Mouse (Mus musculus) stomach, embryonic 14.5 days (tissue): ENCODE measurements at regions not wholly inside any gene's neighbourhood (a gene's known extent, or its start where the extent isn't known, plus 50 kb on each side); places are given as distances from the start of the nearest gene placed in this dataset.

Experiments
- ATAC-seq: fragments of 200-750 bp; cut with Nextera tagmentation; 2 replicates; pipeline ENCODE4 v1.8.0; 2017; ENCODE audit warnings: low read depth, moderate TSS enrichment; ENCODE audit not compliant: insufficient number of reproducible peaks, insufficient read depth, low FRiP score
- H3K27ac ChIP-seq: fragments of 300-500 bp; sonication (generic); 2 replicates; pipeline ENCODE4 v1.5.1; 2014; ENCODE audit warnings: mild to moderate bottlenecking, low read length, moderate library complexity, mixed read lengths
- H3K27me3 ChIP-seq: fragments of 300-500 bp; sonication (generic); 2 replicates; pipeline ENCODE4 v1.6.1; 2014; ENCODE audit warnings: low read length, control low read depth, mixed read lengths; ENCODE audit not compliant: control insufficient read depth, insufficient read depth
- H3K36me3 ChIP-seq: fragments of 300-500 bp; sonication (generic); 2 replicates; pipeline ENCODE4 v1.6.1; 2014; ENCODE audit warnings: mild to moderate bottlenecking, control low read depth, low read length, moderate library complexity, mixed read lengths; ENCODE audit not compliant: control insufficient read depth, insufficient read depth
- H3K4me1 ChIP-seq: fragments of 300-500 bp; sonication (generic); 2 replicates; pipeline ENCODE4 v1.6.1; 2014; ENCODE audit warnings: low read length, control low read depth, mixed read lengths; ENCODE audit not compliant: control insufficient read depth, insufficient read depth
- H3K4me2 ChIP-seq: fragments of 300-500 bp; sonication (generic); replicated peaks from 2 replicates; pipeline ENCODE4 v1.6.1; 2014; ENCODE audit warnings: low read depth, low read length, control low read depth
- H3K4me3 ChIP-seq: fragments of 300-500 bp; sonication (generic); 2 replicates; pipeline ENCODE4 v1.5.1; 2014; ENCODE audit warnings: low read depth, low read length, control low read depth
- H3K9ac ChIP-seq: fragments of 300-500 bp; sonication (generic); replicated peaks from 2 replicates; pipeline ENCODE4 v1.6.1; 2014; ENCODE audit warnings: low read depth, mild to moderate bottlenecking, control low read depth, low read length, moderate library complexity, mixed read lengths
- H3K9me3 ChIP-seq: fragments of 300-500 bp; sonication (generic); 2 replicates; pipeline ENCODE4 v1.6.1; 2016; ENCODE audit warnings: low read depth, low read length, control low read depth; ENCODE audit not compliant: control insufficient read depth
- WGBS: fragments of 180-500 bp; shearing (Covaris S2); extraction: QIAGEN DNeasy Blood & Tissue Kit; methylation state at CpG from one replicate; pipeline ENCODE4 v1.1.7; 2014; 5-methylcytosine and 5-hydroxymethylcytosine counted together

GRCm38 (mm10) chr12:77081774-77082173 lies 119.8 kb upstream of the Max start:
- 83% methylated on average over 2 of the region's 2 CpGs for WGBS
- Histone ChIP-seq H3K9me3 (no peaks in the 10 kb centered on the region), H3K27ac (no peak overlapping the region), H3K4me3 (no peak overlapping the region), H3K27me3 (no peaks in the 10 kb centered on the region), H3K4me1 (no peaks in the 10 kb centered on the region), H3K9ac (no peak overlapping the region), H3K36me3 (no peaks in the 10 kb centered on the region), H3K4me2 (no peak overlapping the region)
- no peak for ATAC-seq

DNA sequence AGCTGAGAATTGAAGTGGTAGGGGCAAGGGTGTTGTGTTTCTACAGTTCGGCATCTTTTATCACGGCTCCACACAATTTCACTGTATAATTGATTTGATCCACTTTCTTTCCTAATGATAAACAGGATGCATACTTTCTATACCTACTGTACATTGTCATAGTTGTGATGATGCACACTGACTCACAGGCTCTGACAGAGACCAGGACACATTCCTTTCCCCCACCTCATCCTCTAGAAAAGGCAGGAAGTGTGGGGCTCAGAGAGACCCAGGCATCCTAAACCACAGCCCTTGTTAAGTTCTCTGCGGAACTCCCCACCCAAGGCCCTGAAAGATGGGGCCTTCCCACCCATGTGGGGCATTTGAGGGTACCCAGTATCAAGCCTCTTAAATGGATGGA lies 117.5 kb upstream of the Max start:
- Histone ChIP-seq H3K27ac (no peak overlapping the region), H3K9me3 (no peaks in the 10 kb centered on the region), H3K9ac (no peak overlapping the region), H3K4me3 (no peak overlapping the region), H3K4me2 (no peak overlapping the region), H3K36me3 (no peaks in the 10 kb centered on the region), H3K27me3 (no peaks in the 10 kb centered on the region), H3K4me1 (no peaks in the 10 kb centered on the region)
- no peak for ATAC-seq
- WGBS = 84% methylated on average over 3 of the region's 3 CpGs

DNA sequence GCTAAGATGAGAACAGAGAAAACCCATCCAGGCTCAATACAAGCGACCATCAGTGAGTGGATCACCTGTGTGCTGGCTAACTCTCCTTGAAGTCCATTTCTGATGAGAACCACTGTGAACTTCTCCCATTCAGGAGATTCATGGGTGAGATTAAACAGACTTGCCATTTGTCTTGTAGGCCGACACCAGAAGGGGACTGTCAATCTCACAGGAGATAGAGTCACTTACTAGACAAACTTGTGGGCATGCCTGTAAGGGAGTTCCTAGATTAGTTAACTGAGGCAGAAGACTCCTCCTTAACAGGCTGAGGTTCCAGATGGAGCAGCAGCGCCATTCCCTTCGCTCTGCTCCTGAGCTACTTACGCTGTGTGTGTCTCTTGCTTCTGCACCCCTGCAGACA lies 114.7 kb upstream of the Max start:
- no peaks in the 10 kb centered on the region for H3K27me3 ChIP-seq
- H3K4me2 ChIP-seq = no peak overlapping the region
- H3K9me3 ChIP-seq = no peaks in the 10 kb centered on the region
- no peak for ATAC-seq
- no peak overlapping the region for H3K27ac ChIP-seq
- H3K4me1 ChIP-seq = no peaks in the 10 kb centered on the region
- no peaks in the 10 kb centered on the region for H3K36me3 ChIP-seq
- no peak overlapping the region for H3K9ac ChIP-seq
- H3K4me3 ChIP-seq = no peak overlapping the region
- WGBS = 88% methylated on average over 5 of the region's 5 CpGs

- Histone ChIP-seq H3K9me3 (no peaks in the 10 kb centered on the region), H3K36me3 (no peaks in the 10 kb centered on the region), H3K4me3 (no peak overlapping the region), H3K4me2 (no peak overlapping the region), H3K9ac (no peak overlapping the region), H3K4me1 (no peaks in the 10 kb centered on the region), H3K27me3 (no peaks in the 10 kb centered on the region), H3K27ac (no peak overlapping the region)
- 80% methylated on average over 2 of the region's 2 CpGs for WGBS
- no peak for ATAC-seq
These were observed 112.6 kb upstream of the Max start for GRCm38 (mm10) chr12:77074602-77075001.

GRCm38 (mm10) chr12:77071700-77072099 lies 109.7 kb upstream of the Max start:
- H3K4me3 ChIP-seq = no peak overlapping the region
- H3K27ac ChIP-seq = no peak overlapping the region
- no peak for ATAC-seq
- no peak overlapping the region for H3K9ac ChIP-seq
- 58% methylated on average over 1 of the region's 1 CpGs for WGBS
- H3K4me2 ChIP-seq = no peak overlapping the region
- no peaks in the 10 kb centered on the region for H3K4me1 ChIP-seq
- no peaks in the 10 kb centered on the region for H3K9me3 ChIP-seq
- H3K27me3 ChIP-seq = no peaks in the 10 kb centered on the region
- H3K36me3 ChIP-seq = no peaks in the 10 kb centered on the region

DNA sequence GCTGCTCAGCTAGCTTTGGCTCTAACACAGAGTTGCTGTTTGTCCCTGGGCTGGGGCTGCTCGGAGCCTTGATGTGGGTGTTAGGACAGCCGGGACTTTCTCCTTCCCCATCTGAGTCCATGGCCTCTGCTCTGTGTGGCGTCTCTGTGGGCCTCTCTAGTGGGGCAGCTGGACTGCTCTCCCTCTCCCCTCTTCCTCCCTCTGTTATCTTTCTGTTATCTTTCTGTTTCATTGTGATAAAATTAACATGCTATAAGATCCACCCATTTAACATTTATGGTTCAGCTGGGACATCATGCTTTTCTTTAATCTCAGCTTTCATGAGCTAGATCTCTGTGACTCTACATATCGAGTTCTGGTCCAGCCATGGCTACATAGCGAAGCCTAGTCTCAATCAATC lies 105.9 kb upstream of the Max start:
- H3K27me3 ChIP-seq = no peaks in the 10 kb centered on the region
- H3K36me3 ChIP-seq = no peaks in the 10 kb centered on the region
- ATAC-seq = no peak
- no peak overlapping the region for H3K27ac ChIP-seq
- no peak overlapping the region for H3K4me2 ChIP-seq
- 94% methylated on average over 5 of the region's 5 CpGs for WGBS
- H3K4me1 ChIP-seq = 0 out of 2 replicates have a peak, but pooled peaks cover 3% of the 10 kb centered on the region
- H3K9ac ChIP-seq = no peak overlapping the region
- H3K4me3 ChIP-seq = no peak overlapping the region
- H3K9me3 ChIP-seq = no peaks in the 10 kb centered on the region

DNA sequence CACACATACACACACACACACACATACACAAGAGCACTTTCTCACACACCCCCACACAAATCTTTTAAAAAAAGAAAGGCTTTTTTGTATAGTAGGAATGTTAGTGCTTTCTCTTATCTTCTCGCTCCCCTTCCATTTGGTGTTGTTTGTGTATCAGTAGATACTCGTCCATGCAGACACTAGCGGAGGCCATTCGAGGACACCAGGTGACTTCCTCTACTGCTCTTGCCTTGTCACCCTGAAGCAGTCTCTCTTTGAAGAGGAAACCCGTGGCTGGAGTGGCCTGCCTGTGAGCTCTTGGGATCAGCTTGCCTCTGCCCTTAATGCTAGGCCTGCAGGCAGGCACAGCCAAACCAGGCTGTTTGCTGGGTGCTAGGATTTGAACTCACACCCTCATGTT lies 105.1 kb upstream of the Max start:
- Histone ChIP-seq H3K4me3 (no peak overlapping the region), H3K4me2 (no peak overlapping the region), H3K9me3 (no peaks in the 10 kb centered on the region), H3K27me3 (no peaks in the 10 kb centered on the region), H3K36me3 (no peaks in the 10 kb centered on the region), H3K4me1 (0 out of 2 replicates have a peak, but pooled peaks cover 3% of the 10 kb centered on the region), H3K9ac (no peak overlapping the region), H3K27ac (no peak overlapping the region)
- ATAC-seq = no peak
- WGBS = 72% methylated on average over 5 of the region's 5 CpGs

DNA sequence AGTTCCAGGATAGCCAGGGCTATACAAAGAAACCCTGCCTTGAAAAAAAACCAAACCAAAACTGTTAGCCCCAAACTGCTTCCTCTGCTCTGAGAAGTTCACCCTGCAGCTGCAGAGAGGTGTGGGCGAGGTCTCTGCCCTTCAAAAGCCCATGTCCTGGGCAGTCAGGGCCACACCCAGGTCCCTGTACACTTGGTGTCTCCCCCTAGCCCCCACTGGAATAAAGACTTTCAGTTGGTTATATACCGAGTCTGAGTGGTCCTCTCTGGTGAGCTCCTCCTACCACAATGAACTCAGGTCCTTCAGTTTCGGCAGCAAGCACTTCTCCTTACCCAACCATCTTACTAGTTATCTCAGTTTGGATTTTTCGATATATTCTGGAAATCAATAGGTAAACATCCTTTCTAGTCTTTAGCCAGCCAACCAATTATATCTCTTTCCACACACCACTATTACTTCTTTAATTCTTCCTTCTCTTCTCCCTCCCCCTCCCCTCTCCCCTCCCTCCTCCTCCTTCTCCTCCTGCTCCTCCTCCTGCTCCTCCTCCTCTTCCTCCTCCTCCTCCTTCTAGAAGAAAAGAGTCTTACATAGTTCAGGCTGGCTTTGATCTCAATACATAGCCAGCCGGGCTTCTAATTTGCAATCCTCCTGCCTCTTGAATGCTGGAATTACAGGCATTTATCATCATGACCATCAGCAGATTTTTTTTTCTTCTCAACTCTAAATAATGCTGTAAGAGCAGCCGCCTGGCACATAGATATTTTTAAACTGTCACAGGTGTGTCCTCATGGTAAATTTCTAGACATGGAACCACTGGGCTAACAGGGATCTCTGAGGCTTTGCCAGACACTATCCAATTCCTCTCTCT lies 103.9 kb upstream of the Max start:
- H3K36me3 ChIP-seq = no peaks in the 10 kb centered on the region
- no peak overlapping the region for H3K4me2 ChIP-seq
- 51% methylated on average over 6 of the region's 6 CpGs for WGBS
- no peak overlapping the region for H3K9ac ChIP-seq
- H3K4me1 ChIP-seq = peaks cover 6% of the 10 kb centered on the region; the same call in 1 of the 2 replicates
- H3K27ac ChIP-seq = no peak overlapping the region
- no peaks in the 10 kb centered on the region for H3K27me3 ChIP-seq
- H3K9me3 ChIP-seq = no peaks in the 10 kb centered on the region
- no peak overlapping the region for H3K4me3 ChIP-seq
- no peak for ATAC-seq

DNA sequence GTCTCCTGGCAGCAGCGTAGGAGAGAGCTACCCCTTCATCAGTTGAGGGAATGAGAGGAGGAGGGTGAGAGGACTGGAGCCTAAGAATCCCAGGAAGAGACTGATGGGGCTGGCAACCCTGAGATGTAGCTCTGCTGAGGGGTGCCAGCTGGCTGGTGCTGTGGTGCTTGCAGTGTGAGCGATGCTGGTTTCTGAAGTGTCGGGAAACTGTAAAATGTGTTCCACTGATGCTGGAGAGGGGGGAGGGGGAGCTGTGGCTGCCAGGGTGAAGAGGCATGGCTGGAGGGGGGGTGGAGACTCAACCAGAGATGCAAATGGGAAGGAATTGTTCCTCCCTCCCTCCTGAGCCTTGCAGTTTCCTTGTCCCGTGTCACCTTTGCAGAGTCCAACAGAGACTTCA lies 102.0 kb upstream of the Max start:
- 48% methylated on average over 4 of the region's 4 CpGs for WGBS
- ATAC-seq = no peak
- H3K9me3 ChIP-seq = no peaks in the 10 kb centered on the region

More for the DNA sequence above, 102.0 kb upstream of the Max start:
- no peak overlapping the region for H3K27ac ChIP-seq
- no peaks in the 10 kb centered on the region for H3K27me3 ChIP-seq
- H3K36me3 ChIP-seq = no peaks in the 10 kb centered on the region
- H3K4me2 ChIP-seq = no peak overlapping the region
- no peak overlapping the region for H3K4me3 ChIP-seq
- H3K4me1 ChIP-seq = peaks cover 12% of the 10 kb centered on the region; the same call in 1 of the 2 replicates
- no peak overlapping the region for H3K9ac ChIP-seq
